Mouse (Mus musculus): ENCODE measurements around the gene Ppp3r1. TPM values are rescaled to one million over a fixed set of nuclear protein-coding genes. Genes with fewer than 3 reads are reported as not detected.

The Ppp3r1 gene
- polyA plus RNA-seq, 1 experiment from 2014 or later = 85.3 TPM

DNA sequence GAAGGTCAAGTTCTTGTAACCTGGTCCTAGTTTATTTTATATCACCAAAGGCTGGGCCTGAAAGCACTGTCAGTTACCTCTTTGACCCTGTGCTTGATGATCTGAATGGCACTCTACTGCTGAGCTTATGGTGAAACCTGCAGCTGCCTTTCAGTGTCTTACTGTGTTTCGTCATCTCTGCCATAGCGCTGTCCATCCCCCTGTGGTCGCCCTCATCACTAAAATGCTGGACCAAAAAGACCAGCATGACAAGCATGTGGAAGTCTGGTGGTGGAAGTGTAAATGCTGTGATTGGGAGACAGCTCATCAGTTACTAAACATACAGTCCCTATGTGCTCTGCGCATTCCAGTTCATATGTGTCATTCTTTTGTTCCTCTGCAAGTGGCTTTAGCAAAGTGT is 13.2 kb downstream of the Ppp3r1 start:
- Histone ChIP-seq H3K9ac (no peak overlapping the region), H3K36me3 (peaks cover 15% of the 10 kb centered on the region; the same call in 1 of the 2 replicates), H3K9me3 (replicated peaks) (no peaks in the 10 kb centered on the region; the same call in 1 of the 2 replicates), H3K27ac (no peak overlapping the region), H3K27me3 (no peaks in the 10 kb centered on the region), H3K4me1 (peaks cover 14% of the 10 kb centered on the region), H3K4me3 (replicated peaks) (no peak overlapping the region), H3K4me2 (no peak overlapping the region)
- ATAC-seq (replicated peaks; ENCODE audit: low FRiP score) = no peak
- WGBS = 92% methylated on average over 4 of the region's 4 CpGs

DNA sequence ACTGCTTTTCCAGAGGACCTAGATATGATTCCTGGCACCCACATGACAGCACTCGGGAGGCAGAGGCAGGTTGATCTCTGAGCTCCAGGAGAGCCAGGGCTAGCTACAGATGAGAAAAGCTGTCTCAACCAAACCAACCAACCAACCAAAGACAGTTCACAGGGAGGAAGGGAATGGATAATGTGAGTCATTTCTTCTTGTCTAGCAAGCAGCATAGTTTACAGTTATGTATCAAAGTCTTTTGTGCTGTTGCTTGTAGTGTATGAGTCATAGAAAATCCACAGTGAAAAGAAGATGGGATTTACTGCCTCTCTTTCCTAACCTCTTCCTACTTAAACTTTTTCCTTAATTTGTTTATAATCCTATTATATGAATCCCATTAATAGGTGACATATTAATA is 17.6 kb downstream of the Ppp3r1 start:
- peaks cover 15% of the 10 kb centered on the region; the same call in 1 of the 2 replicates for H3K36me3 ChIP-seq
- H3K4me1 ChIP-seq = no peaks in the 10 kb centered on the region
- H3K27me3 ChIP-seq = no peaks in the 10 kb centered on the region
- no peak for ATAC-seq (replicated peaks; ENCODE audit: low FRiP score)
- 96% methylated on average over 1 of the region's 1 CpGs for WGBS
- no peaks in the 10 kb centered on the region; the same call in 1 of the 2 replicates for H3K9me3 ChIP-seq (replicated peaks)
- H3K4me3 ChIP-seq (replicated peaks) = no peak overlapping the region
- H3K4me2 ChIP-seq = no peak overlapping the region
- no peak overlapping the region for H3K27ac ChIP-seq
- no peak overlapping the region for H3K9ac ChIP-seq

DNA sequence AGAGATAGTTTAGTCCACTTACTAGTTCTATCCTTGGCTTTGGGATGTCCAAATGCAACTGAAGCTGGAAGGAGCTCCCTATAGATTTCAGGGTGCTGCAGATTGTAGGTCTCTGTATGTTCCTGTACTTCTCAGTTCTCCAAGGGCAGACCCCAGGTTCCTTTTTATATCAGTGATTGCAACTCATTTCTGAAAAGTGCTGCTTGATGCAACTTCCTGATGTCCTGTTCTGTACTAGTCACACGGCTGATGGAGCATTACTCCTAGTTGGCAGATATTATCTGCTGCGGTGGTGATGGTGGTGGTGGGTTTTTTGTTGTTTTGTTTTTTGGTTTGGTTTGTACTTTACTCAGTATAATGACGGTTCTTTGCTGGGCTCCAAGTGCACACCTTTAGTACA is 21.7 kb downstream of the Ppp3r1 start:
- H3K9ac ChIP-seq = no peak overlapping the region
- H3K36me3 ChIP-seq = no peaks in the 10 kb centered on the region
- H3K4me2 ChIP-seq = no peak overlapping the region
- 80% methylated on average over 3 of the region's 3 CpGs for WGBS
- no peak overlapping the region for H3K27ac ChIP-seq
- H3K4me3 ChIP-seq (replicated peaks) = no peak overlapping the region
- H3K27me3 ChIP-seq = no peaks in the 10 kb centered on the region
- no peak for ATAC-seq (replicated peaks; ENCODE audit: low FRiP score)
- H3K9me3 ChIP-seq (replicated peaks) = no peaks in the 10 kb centered on the region
- no peaks in the 10 kb centered on the region for H3K4me1 ChIP-seq

DNA sequence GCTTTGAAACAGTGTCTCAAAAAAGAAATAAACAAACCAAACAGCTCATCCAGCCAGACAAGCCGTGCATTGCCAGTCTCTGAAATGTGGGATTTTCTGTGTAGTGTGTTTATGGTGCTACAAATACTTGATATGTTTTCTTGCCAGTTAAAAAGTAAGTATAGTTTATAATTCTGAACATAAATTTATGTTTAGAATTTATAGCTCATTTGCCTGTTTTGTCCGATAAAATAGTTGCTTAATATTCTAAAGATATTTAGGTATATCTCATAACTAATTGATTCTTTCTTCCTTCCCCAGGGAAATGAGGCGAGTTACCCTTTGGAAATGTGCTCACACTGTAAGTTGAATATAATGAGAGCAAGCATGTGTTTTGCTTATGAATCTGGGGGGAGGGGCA is 22.7 kb downstream of the Ppp3r1 start, which contains the start of gene Wdr92:
Gene Wdr92, plus strand, starts transcription at position 301 of the 400 bp plus-strand sequence.
- no peaks in the 10 kb centered on the region for H3K4me1 ChIP-seq
- H3K27me3 ChIP-seq = no peaks in the 10 kb centered on the region
- ATAC-seq (replicated peaks; ENCODE audit: low FRiP score) = no peak
- WGBS = 83% methylated on average over 3 of the region's 3 CpGs
- no peaks in the 10 kb centered on the region for H3K9me3 ChIP-seq (replicated peaks)
- no peak within 1 kb of the TSS for H3K9ac ChIP-seq
- no peaks in the 10 kb centered on the region for H3K36me3 ChIP-seq
- no peak within 1 kb of the TSS for H3K4me2 ChIP-seq
- no peak within 1 kb of the TSS for H3K27ac ChIP-seq
- no peak within 1 kb of the TSS for H3K4me3 ChIP-seq (replicated peaks)

DNA sequence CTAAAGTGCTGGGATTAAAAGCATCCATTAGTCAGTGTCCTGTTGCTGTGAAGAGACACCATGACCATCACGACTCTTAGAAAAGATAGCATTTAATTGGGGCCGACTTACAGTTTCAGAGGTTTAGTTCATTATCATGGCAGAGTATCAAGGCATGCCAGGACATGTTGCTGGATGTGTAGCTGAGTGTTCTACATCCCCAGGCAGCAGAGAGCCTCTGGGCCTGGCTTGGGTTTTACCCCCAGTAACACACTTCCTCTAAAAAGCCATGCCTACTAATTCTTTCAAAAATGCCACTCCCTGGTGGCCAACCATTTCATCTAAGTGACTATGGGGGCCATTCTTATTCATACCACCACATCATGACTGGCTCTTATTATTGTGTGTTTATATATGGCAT is 24.1 kb downstream of the Ppp3r1 start:
- WGBS = 92% methylated on average over 2 of the region's 2 CpGs
- Histone ChIP-seq H3K4me1 (no peaks in the 10 kb centered on the region), H3K9ac (no peak overlapping the region), H3K4me2 (no peak overlapping the region), H3K36me3 (no peaks in the 10 kb centered on the region), H3K9me3 (replicated peaks) (no peaks in the 10 kb centered on the region), H3K27ac (no peak overlapping the region), H3K27me3 (no peaks in the 10 kb centered on the region), H3K4me3 (replicated peaks) (no peak overlapping the region)
- ATAC-seq (replicated peaks; ENCODE audit: low FRiP score) = no peak

DNA sequence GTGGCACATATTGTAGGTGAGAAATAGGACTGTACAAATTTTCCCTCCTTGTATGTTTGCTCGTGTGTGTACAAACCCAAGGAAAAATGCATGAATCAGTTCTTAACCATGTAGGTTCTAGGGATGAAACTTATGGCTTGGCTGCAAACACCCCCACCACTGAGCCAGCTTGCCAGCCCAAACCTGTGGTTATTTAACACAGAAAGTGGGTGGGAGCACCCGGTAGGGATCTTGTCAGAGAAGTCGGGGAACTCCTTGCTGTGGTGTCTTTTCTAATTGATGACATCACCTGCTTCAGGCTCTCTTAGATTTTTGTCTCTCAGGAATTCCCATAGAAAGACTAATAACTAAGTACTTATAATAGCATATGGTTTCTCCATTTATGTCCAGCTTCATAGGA is 28.6 kb downstream of the Ppp3r1 start:
- Histone ChIP-seq H3K4me3 (replicated peaks) (no peak overlapping the region), H3K27me3 (no peaks in the 10 kb centered on the region), H3K4me1 (no peaks in the 10 kb centered on the region), H3K4me2 (no peak overlapping the region), H3K9ac (no peak overlapping the region), H3K27ac (no peak overlapping the region), H3K36me3 (peaks cover 3% of the 10 kb centered on the region; the same call in 1 of the 2 replicates), H3K9me3 (replicated peaks) (no peaks in the 10 kb centered on the region)
- WGBS = 88% methylated on average over 3 of the region's 3 CpGs
- ATAC-seq (replicated peaks; ENCODE audit: low FRiP score) = no peak

DNA sequence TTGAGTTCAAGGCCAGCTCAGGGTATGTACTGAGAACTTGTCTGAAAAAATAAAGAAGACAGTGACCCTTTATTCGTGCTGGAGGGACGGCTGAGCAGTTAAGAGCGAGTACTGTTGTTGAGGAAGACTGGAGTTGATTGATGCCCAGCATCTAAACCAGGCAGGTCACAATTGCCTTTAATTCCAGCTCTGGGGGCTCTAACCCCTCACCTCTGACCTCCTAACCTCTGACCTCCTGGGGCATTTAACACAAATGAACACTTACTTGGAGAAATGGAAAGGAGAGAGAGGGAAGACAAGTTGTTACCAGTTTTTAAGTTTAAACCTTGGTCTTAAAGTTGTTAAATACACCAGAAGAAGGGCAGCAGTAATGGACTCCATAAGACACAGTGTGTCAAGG is 29.7 kb downstream of the Ppp3r1 start:
- Histone ChIP-seq H3K9me3 (replicated peaks) (no peaks in the 10 kb centered on the region), H3K4me2 (no peak overlapping the region), H3K4me1 (no peaks in the 10 kb centered on the region), H3K9ac (no peak overlapping the region), H3K27me3 (no peaks in the 10 kb centered on the region), H3K36me3 (peaks cover 3% of the 10 kb centered on the region; the same call in 1 of the 2 replicates), H3K4me3 (replicated peaks) (no peak overlapping the region), H3K27ac (no peak overlapping the region)
- no peak for ATAC-seq (replicated peaks; ENCODE audit: low FRiP score)
- 64% methylated on average over 3 of the region's 3 CpGs for WGBS

DNA sequence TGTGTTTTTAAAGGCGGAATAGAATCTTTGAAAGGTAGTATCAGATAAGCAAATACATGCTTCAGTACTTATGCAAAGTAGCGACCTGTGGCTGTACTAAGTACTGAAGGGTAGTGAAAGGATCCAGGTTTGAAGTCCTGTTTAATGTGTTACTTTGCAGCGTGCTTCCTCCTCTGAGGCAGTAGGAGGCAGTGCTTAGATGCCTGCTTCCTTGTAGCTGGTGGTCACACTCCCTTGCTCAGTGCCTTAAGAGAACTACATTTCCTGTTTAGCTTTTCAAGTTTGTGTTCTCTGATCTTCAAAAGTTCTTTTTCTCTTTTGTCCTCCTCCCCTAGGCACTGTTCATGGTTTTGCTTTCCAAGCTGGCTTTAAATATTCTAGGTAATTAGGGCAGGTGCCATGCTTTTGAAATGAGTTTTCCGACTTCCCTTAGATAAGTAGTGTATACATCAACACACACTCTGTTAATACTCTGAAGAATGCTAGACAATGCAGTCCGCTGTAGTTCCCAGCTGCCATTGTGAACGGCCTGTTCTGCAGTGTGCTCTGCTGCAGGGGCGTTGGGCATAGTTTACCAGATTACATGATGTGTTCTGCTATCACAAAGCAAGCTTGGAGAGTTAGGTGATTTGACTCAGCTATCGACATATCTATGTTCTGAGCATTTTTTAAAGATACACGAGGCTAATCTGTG is 33.2 kb downstream of the Ppp3r1 start:
- Histone ChIP-seq H3K27me3 (no peaks in the 10 kb centered on the region), H3K9me3 (replicated peaks) (no peaks in the 10 kb centered on the region), H3K9ac (no peak overlapping the region), H3K27ac (peak overlapping the region; percentile 49), H3K4me2 (0 out of 2 replicates have a peak overlapping the region, but pooled peaks have one; percentile 5), H3K4me1 (no peaks in the 10 kb centered on the region), H3K4me3 (replicated peaks) (no peak overlapping the region), H3K36me3 (peaks cover 35% of the 10 kb centered on the region)
- peak; percentile 91 for ATAC-seq (replicated peaks; ENCODE audit: low FRiP score)
- WGBS = 74% methylated on average over 9 of the region's 9 CpGs

DNA sequence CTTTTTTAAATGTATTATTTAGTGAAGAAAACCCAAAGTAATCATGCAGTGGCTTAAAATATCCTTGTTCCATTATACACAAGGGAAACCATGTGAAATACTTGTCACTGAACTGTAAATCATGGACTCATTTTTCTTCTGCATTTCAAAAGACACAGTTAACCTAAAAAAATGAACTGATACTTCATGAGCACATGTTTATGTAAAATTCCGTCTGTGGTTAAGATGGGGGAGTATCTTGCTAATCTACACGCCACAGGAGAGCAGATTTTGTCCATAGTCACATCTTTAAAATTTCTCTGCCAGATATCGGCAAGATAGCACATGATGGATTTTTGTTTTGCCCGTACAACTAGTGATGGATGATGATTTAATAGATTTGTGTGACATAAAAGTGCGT is 40.1 kb downstream of the Ppp3r1 start:
- Histone ChIP-seq H3K4me2 (no peak overlapping the region), H3K4me3 (replicated peaks) (no peak overlapping the region), H3K27ac (no peak overlapping the region), H3K27me3 (no peaks in the 10 kb centered on the region), H3K36me3 (peaks cover 90% of the 10 kb centered on the region), H3K9ac (no peak overlapping the region), H3K9me3 (replicated peaks) (no peaks in the 10 kb centered on the region), H3K4me1 (no peaks in the 10 kb centered on the region)
- WGBS = 83% methylated on average over 5 of the region's 5 CpGs
- ATAC-seq (replicated peaks; ENCODE audit: low FRiP score) = no peak

DNA sequence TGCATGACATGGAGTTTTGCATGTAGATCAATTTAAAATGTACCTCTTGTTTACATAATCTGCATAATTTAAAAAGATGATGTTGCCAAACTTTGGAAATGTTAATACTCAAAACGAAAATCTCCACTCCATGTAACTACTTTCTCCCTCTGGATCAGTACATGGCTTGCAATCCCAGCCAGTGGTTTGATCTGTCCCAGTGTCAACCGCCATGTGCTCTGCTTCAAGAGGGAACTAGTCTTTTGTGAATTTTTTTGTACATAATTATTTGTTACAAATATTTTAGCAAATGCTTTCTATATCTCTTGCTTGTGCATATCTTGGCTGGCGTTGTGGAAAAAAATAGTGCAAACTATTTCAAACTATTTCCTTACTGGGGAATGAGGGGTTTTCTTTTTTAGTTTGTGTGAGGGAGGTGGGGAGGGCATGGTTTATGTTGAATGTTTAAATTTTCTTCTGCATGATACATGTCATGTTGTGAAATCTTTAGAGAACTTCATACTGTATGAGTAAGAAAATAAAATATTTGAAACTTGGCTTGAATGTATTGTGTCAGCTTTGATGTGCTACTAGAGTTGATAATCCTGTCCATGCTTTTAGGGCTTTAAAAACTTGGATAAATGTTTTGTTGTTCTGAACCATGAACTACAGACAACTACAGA is 40.9 kb downstream of the Ppp3r1 start:
- no peaks in the 10 kb centered on the region for H3K4me1 ChIP-seq
- no peak for ATAC-seq (replicated peaks; ENCODE audit: low FRiP score)
- H3K36me3 ChIP-seq = peaks cover 90% of the 10 kb centered on the region
- WGBS = 92% methylated on average over 3 of the region's 3 CpGs
- H3K4me3 ChIP-seq (replicated peaks) = no peak overlapping the region
- no peak overlapping the region for H3K9ac ChIP-seq
- no peaks in the 10 kb centered on the region for H3K9me3 ChIP-seq (replicated peaks)
- no peak overlapping the region for H3K27ac ChIP-seq
- no peak overlapping the region for H3K4me2 ChIP-seq
- no peaks in the 10 kb centered on the region for H3K27me3 ChIP-seq

DNA sequence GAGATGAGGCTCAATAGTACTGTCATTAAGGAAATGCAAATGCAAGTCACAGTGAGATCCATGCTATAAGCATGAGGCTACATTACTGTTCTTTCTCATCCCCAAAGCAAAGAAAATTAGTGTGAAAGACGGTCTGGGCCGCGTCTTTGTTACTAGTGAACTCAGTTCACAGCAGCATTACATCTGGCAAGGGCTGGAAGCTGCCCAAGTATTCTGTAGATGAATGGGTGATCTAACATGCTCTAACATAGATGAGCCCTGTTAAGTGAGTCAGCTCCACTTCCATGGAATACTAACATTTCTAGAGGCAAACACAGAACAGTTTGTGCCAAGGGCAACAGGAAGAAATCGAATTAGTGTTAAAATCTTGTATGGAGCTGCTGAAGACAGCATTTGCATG is 41.9 kb downstream of the Ppp3r1 start:
- Histone ChIP-seq H3K4me3 (replicated peaks) (no peak overlapping the region), H3K9ac (no peak overlapping the region), H3K4me1 (no peaks in the 10 kb centered on the region), H3K27me3 (no peaks in the 10 kb centered on the region), H3K27ac (no peak overlapping the region), H3K9me3 (replicated peaks) (no peaks in the 10 kb centered on the region), H3K36me3 (peaks cover 87% of the 10 kb centered on the region), H3K4me2 (no peak overlapping the region)
- 92% methylated on average over 4 of the region's 4 CpGs for WGBS
- no peak for ATAC-seq (replicated peaks; ENCODE audit: low FRiP score)

DNA sequence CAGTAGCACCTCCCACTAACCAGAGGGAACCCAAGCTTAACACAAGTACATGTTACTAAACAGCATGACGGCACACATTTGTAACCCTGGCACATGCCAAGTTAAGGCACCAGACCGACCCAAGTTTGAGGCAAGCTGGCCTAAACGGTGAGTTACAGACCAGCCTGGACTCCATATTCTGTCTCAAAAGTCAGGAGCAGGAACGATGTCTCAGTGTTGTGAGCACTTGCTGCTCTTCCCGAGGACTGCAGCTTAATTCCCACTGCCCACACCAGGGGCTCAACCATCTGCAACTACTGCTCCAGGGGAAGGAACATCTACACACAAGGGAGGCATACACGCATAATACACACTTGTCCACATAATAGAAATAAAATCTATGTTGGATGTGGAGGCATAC is 43.4 kb downstream of the Ppp3r1 start:
- H3K4me3 ChIP-seq (replicated peaks) = no peak overlapping the region
- no peak overlapping the region for H3K4me2 ChIP-seq
- no peak overlapping the region for H3K9ac ChIP-seq
- no peaks in the 10 kb centered on the region for H3K27me3 ChIP-seq
- H3K9me3 ChIP-seq (replicated peaks) = no peaks in the 10 kb centered on the region
- no peak overlapping the region for H3K27ac ChIP-seq
- H3K36me3 ChIP-seq = peaks cover 81% of the 10 kb centered on the region
- WGBS = 87% methylated on average over 6 of the region's 6 CpGs
- no peak for ATAC-seq (replicated peaks; ENCODE audit: low FRiP score)
- no peaks in the 10 kb centered on the region for H3K4me1 ChIP-seq

Data from kidney, embryonic 15.5 days (tissue).